Mouse (Mus musculus): ENCODE measurements at regions not wholly inside any gene's neighbourhood (a gene's known extent, or its start where the extent isn't known, plus 50 kb on each side); places are given as distances from the start of the nearest gene placed in this dataset.
A peak's percentile ranks its signal among the peaks of the same experiment; 100 is the strongest.

- DNase-seq = peak; percentile 2
These were observed 240.7 kb downstream of the Rps15a start for GRCm38 (mm10) chr7:117875241-117875640.

- no peak for DNase-seq
These were observed 256.6 kb downstream of the Rps15a start for GRCm38 (mm10) chr7:117859419-117859818.

DNA sequence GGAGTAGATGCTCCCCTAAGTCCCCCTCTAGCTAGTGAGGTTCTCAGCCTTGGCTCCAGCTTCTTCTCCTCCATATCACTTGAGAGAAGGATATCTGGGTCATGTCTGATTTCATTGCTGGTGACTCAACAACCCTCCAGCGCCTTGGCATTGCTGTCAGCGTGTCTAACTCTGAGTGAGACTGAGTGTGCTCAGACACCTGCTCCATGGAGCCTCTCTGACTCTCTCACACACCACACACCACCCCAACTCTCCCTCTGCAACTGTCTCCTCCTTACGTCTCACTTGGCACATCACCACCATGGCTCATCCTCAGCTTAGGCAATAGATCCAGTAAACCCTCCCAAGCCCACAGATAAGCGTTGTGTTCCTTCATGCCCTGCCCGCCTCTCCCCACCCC lies 260.0 kb downstream of the Rps15a start:
- DNase-seq = no peak

GRCm38 (mm10) chr7:117853716-117854115 lies 262.3 kb downstream of the Rps15a start:
- DNase-seq = no peak

DNA sequence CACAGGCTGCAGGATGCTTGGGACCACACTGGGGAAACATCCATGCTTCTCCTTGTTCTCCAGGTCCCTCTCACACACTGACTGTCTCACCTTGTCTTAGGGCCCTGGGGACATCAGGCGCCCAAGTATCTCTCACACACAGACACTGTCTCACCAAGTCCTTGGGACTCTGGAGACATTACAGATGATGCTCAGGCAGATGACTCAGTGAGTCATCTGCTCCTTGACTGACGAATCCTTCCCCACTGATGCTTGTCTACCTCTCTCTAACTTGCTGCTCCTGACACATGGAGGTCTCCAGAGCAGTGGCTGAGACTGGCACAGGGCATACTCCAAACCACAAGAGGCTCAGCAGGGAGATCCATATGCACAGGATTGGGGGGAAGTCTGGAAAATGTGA lies 263.1 kb downstream of the Rps15a start:
- DNase-seq = no peak

DNA sequence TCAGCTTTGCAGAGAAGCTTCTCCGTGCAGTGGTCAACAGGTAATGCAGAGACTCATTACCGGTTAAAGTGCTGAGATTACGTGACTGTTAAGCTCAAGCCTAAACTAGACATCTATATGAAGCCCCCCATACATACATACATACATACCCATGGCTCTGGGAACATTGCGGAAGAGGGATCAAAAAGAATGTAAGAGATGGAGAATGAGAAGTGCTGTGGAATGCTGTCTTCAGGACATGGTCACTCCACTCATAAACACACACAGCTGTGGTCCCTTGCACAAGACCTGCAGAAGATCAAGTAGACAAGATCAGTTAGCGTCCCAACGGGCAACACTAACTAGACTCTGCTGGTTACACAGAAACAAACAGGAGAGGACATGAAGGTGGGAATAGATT lies 265.2 kb downstream of the Rps15a start:
- DNase-seq = no peak

GRCm38 (mm10) chr7:117846041-117846440 lies 269.9 kb downstream of the Rps15a start:
- no peak for DNase-seq

DNA sequence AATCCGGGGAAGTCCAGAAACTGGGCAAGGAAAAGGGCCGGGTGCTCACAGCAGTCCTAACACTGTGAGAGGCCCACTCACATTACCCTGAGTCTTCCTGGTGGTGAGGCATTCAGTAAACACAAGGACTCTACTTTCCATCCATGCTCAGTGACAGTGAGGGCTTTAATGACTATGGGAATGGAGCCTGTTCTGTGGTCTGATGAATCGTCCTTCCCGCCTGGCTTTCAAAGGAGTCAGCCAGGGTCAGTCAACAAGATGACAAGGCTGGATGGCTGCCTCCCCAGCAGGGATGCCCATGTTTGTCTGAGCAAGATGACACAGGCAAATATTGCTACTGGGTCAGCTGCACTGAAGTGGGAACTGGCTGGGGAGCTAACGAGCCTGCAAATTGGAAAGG lies 273.2 kb downstream of the Rps15a start:
- DNase-seq = peak; percentile 2

DNA sequence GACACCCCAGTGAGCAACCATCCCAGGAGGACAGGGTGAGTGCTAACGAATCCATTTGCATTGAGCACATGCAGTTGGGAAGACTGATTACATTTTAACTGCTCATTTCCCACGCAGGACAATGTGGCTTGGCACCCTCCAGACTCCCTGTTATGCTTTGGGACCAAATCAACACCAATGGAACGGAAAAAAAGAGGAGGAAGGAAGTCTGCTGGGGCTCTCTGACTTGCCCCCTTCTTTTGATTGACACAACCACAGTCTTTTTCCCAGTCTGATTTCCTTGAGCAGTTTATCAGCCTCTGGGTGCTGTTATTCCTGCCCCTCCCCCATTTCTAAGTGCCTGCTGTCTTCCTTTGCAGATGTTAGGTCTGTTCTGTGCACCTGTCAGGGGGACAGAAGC lies 321.0 kb downstream of the Rps15a start:
- no peak for DNase-seq

GRCm38 (mm10) chr7:117793991-117794390 lies 322.0 kb downstream of the Rps15a start:
- no peak for DNase-seq

GRCm38 (mm10) chr7:117792456-117792855 lies 323.5 kb downstream of the Rps15a start:
- no peak for DNase-seq

DNA sequence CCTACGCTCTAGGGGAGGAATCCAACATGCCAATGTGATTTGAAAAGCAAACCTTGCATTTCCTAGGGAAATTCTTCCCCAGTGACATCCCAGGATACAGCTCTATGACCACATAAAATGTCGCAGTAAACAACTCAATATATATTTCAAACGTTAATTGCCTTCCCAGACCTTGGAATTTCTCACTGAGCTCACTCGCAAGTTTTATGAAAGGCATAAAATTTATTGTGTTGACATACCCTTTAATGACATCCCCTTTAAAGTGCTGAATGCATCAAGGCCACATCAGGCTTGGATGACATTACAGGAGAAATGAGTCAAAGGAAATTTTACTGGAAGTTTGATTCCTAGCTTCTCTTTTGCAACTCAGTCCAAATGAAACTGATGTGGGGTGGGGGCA lies 337.0 kb downstream of the Rps15a start:
- no peak for DNase-seq

DNA sequence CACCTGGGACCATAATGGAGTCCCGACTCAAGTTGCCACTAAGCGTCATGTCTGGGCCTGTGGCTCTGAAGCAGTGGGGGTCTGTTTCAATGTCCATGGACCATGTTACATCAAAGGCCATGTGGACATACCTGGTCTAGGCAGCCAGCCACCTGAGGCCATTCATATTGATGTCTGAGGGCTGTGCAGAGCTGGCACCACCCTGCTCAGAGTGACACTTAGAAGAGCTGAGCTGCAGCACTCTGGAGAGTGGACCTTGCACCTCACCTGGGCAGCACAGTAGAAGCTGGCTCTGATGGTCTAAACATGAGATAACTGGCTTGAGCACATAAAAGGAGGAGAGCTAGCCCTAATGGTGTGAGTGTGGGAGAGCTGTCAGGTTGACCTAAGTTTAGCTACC lies 338.1 kb downstream of the Rps15a start:
- no peak for DNase-seq

GRCm38 (mm10) chr7:117771836-117772235 lies 344.2 kb downstream of the Rps15a start:
- DNase-seq = no peak

DNA sequence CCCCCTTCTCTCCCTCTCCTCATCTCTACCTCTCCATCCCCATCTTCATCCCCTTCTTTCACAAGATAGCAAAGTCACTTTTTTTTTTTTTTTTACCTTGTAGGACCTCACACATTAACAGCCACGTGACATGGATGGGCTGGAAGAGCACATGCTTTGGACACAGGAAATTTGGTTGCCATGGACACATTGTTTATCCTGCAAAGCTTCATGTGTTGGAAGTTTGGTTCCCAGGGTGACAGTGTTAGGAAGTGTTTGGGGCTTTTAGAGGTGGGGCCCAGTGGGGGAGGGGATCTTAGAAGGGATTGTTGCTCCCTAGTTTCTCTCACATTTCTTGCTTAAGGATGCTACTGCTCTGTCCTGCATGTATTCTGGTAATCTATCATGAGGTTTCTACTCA lies 356.5 kb downstream of the Rps15a start:
- DNase-seq = no peak

DNA sequence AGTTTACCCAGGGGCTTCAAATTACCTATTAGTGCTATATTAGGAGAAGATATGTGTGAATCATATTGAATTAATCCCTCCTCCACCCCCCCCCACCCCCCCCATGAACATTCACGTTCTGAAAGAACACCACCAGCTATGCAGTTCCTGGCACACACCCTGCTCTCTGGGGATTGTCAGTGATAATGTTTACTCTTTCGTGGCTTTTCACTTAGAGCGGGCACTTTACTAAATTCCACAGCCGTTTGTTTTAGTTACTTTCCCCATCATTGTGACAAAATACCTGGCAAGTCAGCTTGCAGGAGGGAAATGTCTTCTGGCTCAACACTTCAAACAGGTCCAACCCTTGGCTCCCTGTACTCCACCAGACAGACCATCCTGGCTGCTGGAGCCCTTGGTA lies 359.0 kb downstream of the Rps15a start:
- DNase-seq = no peak

- no peak for DNase-seq
These were observed 360.2 kb downstream of the Rps15a start for GRCm38 (mm10) chr7:117755830-117756229.

GRCm38 (mm10) chr7:117753296-117753695 lies 362.7 kb downstream of the Rps15a start:
- peak; percentile 36 for DNase-seq

DNA sequence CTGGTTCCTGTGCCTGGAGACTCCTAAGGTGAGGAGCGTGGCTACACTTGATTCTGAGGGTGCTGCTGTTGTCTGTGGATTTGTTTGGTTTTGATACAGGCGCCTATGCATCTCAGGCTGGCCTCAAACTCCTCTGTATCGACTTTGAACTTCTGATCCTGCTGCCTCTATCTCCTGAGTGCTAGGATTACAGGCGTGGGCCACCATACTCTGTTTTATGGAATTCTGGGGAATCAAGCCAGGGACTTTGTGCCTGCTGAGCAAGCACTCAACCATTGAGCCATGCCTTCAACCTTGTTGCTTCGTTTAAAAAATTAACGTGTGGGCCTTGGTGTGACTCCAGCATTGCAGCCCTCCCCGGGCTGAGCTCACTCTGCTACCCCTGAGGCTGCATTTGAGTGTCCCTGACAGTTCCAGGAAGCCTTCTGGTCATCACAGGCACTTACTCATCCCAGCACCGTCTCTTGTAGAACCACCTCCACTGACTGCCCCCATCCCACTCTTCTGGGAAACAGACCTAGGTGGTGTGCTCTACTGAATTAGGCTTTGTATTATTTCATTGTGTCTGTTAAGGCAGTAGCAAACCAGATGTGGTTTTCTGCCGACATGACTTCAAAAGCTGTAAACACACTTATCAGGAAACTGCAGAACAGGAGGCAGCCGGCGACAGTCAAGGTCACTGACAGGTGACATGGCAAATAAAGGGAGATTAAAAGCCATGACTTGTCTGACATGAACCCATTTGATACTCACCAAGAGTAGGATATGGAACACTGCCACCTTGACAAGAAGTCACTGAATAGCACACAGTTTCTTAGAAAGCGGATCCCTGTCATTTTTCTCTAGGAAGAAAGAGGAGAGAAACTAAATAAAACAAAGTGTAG lies 363.4 kb downstream of the Rps15a start:
- no peak for DNase-seq

GRCm38 (mm10) chr7:117747991-117748390 lies 367.2 kb downstream of the Xylt1 start:
- DNase-seq = no peak

- no peak for DNase-seq
These were observed 365.6 kb downstream of the Xylt1 start for GRCm38 (mm10) chr7:117746393-117746792.

GRCm38 (mm10) chr7:117739706-117740105 lies 358.9 kb downstream of the Xylt1 start:
- no peak for DNase-seq

- DNase-seq = no peak
These were observed 354.9 kb downstream of the Xylt1 start for GRCm38 (mm10) chr7:117735699-117736020.

- DNase-seq = no peak
These were observed 354.4 kb downstream of the Xylt1 start for GRCm38 (mm10) chr7:117734994-117735698.

DNA sequence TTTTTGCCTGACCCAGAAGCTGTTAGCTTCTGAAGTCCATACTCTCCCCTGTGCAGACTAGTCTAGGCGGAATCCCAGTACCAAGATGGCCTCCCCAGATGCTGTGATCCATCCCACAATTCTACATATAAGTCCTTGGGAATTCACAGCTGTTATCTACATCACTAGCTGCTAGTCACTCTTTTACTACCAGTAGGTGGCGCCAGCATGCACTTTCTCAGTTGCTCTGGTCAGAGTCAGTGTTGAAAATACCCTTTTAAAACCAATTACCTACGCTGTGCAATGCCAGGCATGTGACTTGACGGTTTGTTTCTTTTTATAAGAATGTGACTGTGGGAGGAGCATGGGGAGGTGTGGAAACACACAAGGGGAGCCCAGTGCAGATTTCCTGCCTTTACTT lies 348.3 kb downstream of the Xylt1 start:
- DNase-seq = no peak

Data from cerebellum, adult 9-11 months (tissue).